Mouse (Mus musculus) limb, embryonic 11.5 days (tissue): Measurements from ENCODE around the gene Irf7. TPM values are rescaled to one million over a fixed set of nuclear protein-coding genes. Genes with fewer than 3 reads are reported as not detected.
A peak's percentile ranks its signal among the peaks of the same experiment; 100 is the strongest.

Source experiments
- ATAC-seq: fragments of 200-750 bp; cut with Nextera tagmentation; 2 replicates; pipeline ENCODE4 v1.8.0; 2017; ENCODE audit warnings: low read depth; ENCODE audit not compliant: insufficient number of reproducible peaks, low FRiP score, low TSS enrichment
- DNase-seq: peaks from one replicate; pipeline ENCODE4 v3.0.0-alpha.2; 2015; ENCODE audit warnings: low spot score
- H3K27ac ChIP-seq: fragments of 300-500 bp; sonication (generic); replicated peaks from 2 replicates; pipeline ENCODE4 v1.5.1; 2014; ENCODE audit warnings: low read depth, mild to moderate bottlenecking, low read length
- H3K27me3 ChIP-seq: fragments of 300-500 bp; sonication (generic); 2 replicates; pipeline ENCODE4 v1.6.1; 2014; ENCODE audit warnings: mild to moderate bottlenecking, low read length, mixed read lengths; ENCODE audit not compliant: control insufficient read depth, insufficient read depth
- H3K36me3 ChIP-seq: fragments of 300-500 bp; sonication (generic); 2 replicates; pipeline ENCODE4 v1.6.1; 2014; ENCODE audit warnings: mild to moderate bottlenecking, low read length, moderate library complexity, mixed read lengths; ENCODE audit not compliant: control insufficient read depth, insufficient read depth
- H3K4me1 ChIP-seq: fragments of 300-500 bp; sonication (generic); 2 replicates; pipeline ENCODE4 v1.6.1; 2014; ENCODE audit warnings: low read length, mixed read lengths; ENCODE audit not compliant: control insufficient read depth, insufficient read depth
- H3K4me2 ChIP-seq: fragments of 300-500 bp; sonication (generic); 2 replicates; pipeline ENCODE4 v1.6.1; 2014; ENCODE audit warnings: low read depth, mild to moderate bottlenecking, moderate library complexity; ENCODE audit not compliant: severe bottlenecking
- H3K4me3 ChIP-seq: fragments of 300-500 bp; sonication (generic); 2 replicates; pipeline ENCODE4 v1.5.1; 2014; ENCODE audit warnings: low read depth, low read length
- H3K9ac ChIP-seq: fragments of 300-500 bp; sonication (generic); 2 replicates; pipeline ENCODE4 v1.6.1; 2014; ENCODE audit warnings: mild to moderate bottlenecking, low read length
- H3K9me3 ChIP-seq: fragments of 300-500 bp; sonication (generic); 2 replicates; pipeline ENCODE4 v1.6.1; 2016; ENCODE audit warnings: low read length; ENCODE audit not compliant: control insufficient read depth
- WGBS: fragments of 180-500 bp; shearing (Covaris S2); extraction: QIAGEN DNeasy Blood & Tissue Kit; methylation state at CpG from one replicate; pipeline ENCODE4 v1.1.7; 2014; 5-methylcytosine and 5-hydroxymethylcytosine counted together
- polyA plus RNA-seq: library from polyadenylated mRNA; unstranded; fragments of >200 nt; fragmentation: Nextera tagmentation; extraction: Ambion mirVana; gene quantifications from 2 replicates; pipeline ENCODE4 v1.2.1, GENCODE M21; 2014

Irf7 gene
- polyA plus RNA-seq, 1 experiment from 2014 or later = 0.59 TPM

DNA sequence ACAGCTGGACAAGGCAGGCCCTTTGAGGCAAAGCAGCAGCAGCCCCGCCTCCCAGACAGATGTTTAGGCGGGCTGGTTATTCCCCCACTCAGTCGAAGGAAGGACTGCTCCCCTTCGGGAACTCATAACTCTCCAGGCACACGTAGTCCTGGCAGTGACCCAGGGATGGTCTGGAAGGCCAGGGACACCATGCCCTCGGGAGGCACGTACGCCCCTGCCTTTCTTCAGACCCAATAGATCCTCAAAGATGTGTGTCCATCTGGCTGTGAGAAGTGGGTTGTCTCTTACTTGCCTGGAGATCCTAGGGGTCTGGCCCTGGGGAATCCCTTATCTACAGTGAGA lies 44.2 kb downstream of the Irf7 start:
- Histone ChIP-seq H3K4me3 (peak overlapping the region; percentile 48), H3K4me2 (peak overlapping the region; percentile 88), H3K9me3 (no peaks in the 10 kb centered on the region), H3K4me1 (peaks cover 12% of the 10 kb centered on the region), H3K36me3 (no peaks in the 10 kb centered on the region; the same call in 1 of the 2 replicates), H3K9ac (peak overlapping the region; percentile 9), H3K27ac (peak overlapping the region; percentile 63), H3K27me3 (no peaks in the 10 kb centered on the region)
- ATAC-seq (no peak), DNase-seq (no peak)
- 12% methylated on average over 8 of the region's 8 CpGs for WGBS

- Histone ChIP-seq H3K4me2 (peak overlapping the region; percentile 88), H3K4me1 (peaks cover 12% of the 10 kb centered on the region), H3K9ac (peak overlapping the region; percentile 56), H3K27me3 (no peaks in the 10 kb centered on the region), H3K4me3 (peak overlapping the region; percentile 48), H3K27ac (peak overlapping the region; percentile 63), H3K36me3 (no peaks in the 10 kb centered on the region; the same call in 1 of the 2 replicates), H3K9me3 (no peaks in the 10 kb centered on the region)
- DNase-seq = peak; percentile 99
- peak; percentile 97 for ATAC-seq
- WGBS = 3% methylated on average over 44 of the region's 44 CpGs
Observed at GRCm38 (mm10) chr7:141221249-141222125, 44.8 kb downstream of the Irf7 start.

DNA sequence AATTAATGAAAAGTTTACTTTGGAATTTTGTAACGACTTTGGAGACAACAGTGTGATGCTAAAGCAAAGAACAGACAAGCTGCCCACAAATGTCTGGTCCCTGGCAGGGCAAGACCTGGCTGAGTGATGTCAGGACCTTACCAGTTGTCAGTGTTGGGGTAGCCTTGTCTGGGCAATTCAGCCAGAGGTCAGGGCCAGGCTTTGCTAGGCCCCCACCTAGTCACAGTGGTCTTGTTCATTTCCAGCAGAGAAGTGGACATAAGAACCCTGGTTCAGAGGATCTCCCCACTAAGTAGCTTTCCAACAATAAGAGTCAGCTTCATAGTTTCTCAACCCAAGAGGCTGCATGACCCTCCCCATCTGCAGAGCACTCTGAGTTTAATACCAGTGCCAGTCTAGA lies 45.9 kb downstream of the Irf7 start:
- Histone ChIP-seq H3K4me3 (no peak overlapping the region; the same call in 1 of the 2 replicates), H3K4me2 (peak overlapping the region; percentile 88; the same call in 1 of the 2 replicates), H3K9ac (no peak overlapping the region), H3K4me1 (peaks cover 12% of the 10 kb centered on the region), H3K9me3 (no peaks in the 10 kb centered on the region), H3K27me3 (no peaks in the 10 kb centered on the region), H3K27ac (no peak overlapping the region), H3K36me3 (no peaks in the 10 kb centered on the region; the same call in 1 of the 2 replicates)
- WGBS = 82% methylated on average over 1 of the region's 1 CpGs
- DNase-seq (no peak), ATAC-seq (no peak)

DNA sequence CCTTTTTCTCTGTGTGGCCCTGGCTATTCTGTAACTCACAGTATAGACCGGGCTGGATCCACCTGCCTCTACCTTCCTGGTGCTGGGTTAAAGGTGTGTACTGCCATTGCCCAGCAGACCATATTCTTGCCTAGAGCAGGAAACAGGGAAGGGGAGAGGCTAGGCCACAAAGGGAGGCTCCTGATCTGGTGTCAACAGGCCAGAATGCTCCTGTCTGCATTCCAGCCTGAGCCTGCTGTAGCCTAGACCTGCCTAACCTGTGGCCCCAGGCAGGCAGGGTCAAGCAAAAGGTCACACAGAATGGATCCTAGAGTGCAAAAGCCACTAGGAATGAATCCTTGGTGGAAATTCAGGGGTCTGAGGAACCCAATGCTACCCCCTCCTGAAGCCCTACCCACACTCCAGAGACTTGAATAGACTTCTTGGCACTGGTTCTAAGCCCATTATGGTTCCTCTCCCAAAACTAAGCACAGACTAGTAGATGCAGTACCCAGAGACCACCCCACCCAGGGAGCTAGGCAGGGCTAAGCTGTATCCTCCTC lies 46.7 kb downstream of the Irf7 start:
- no peak overlapping the region for H3K4me3 ChIP-seq
- H3K9ac ChIP-seq = no peak overlapping the region
- no peak overlapping the region for H3K4me2 ChIP-seq
- H3K36me3 ChIP-seq = no peaks in the 10 kb centered on the region; the same call in 1 of the 2 replicates
- ATAC-seq (no peak), DNase-seq (no peak)
- H3K9me3 ChIP-seq = no peaks in the 10 kb centered on the region
- 95% methylated on average over 1 of the region's 1 CpGs for WGBS
- H3K27ac ChIP-seq = no peak overlapping the region
- no peaks in the 10 kb centered on the region for H3K27me3 ChIP-seq
- H3K4me1 ChIP-seq = peaks cover 16% of the 10 kb centered on the region

- Histone ChIP-seq H3K4me2 (no peak overlapping the region), H3K4me1 (peaks cover 16% of the 10 kb centered on the region), H3K9ac (no peak overlapping the region), H3K27ac (no peak overlapping the region), H3K27me3 (no peaks in the 10 kb centered on the region), H3K9me3 (no peaks in the 10 kb centered on the region), H3K36me3 (no peaks in the 10 kb centered on the region; the same call in 1 of the 2 replicates), H3K4me3 (no peak overlapping the region)
- ATAC-seq = no peak
- WGBS = 87% methylated on average over 5 of the region's 5 CpGs
- no peak for DNase-seq
Observed at GRCm38 (mm10) chr7:141218557-141219133, 47.6 kb downstream of the Irf7 start.

DNA sequence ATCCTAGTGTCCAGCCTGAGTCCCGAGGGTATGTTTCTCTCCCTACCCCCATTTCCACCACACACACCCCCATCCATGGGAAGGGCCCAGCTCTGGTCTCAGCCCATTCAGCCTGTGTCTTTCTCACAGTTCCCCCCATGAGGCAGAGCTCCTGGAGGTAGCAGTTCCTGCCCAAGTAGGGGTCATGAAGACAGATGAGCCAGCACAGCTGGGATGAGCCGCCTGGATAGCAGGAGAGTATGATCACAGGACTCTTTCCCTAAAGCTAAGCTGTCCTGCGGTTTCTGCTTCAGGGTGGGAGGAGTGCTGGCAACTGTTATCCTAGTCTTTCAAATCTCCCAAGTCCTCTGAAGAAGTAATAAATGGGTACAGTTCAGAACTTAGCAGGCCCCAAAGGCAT lies 48.1 kb downstream of the Irf7 start:
- Histone ChIP-seq H3K9me3 (no peaks in the 10 kb centered on the region), H3K4me2 (no peak overlapping the region), H3K4me1 (peaks cover 16% of the 10 kb centered on the region), H3K4me3 (no peak overlapping the region), H3K27ac (no peak overlapping the region), H3K27me3 (no peaks in the 10 kb centered on the region), H3K9ac (no peak overlapping the region), H3K36me3 (no peaks in the 10 kb centered on the region; the same call in 1 of the 2 replicates)
- no peak for ATAC-seq
- WGBS = 84% methylated on average over 3 of the region's 3 CpGs
- DNase-seq = no peak

DNA sequence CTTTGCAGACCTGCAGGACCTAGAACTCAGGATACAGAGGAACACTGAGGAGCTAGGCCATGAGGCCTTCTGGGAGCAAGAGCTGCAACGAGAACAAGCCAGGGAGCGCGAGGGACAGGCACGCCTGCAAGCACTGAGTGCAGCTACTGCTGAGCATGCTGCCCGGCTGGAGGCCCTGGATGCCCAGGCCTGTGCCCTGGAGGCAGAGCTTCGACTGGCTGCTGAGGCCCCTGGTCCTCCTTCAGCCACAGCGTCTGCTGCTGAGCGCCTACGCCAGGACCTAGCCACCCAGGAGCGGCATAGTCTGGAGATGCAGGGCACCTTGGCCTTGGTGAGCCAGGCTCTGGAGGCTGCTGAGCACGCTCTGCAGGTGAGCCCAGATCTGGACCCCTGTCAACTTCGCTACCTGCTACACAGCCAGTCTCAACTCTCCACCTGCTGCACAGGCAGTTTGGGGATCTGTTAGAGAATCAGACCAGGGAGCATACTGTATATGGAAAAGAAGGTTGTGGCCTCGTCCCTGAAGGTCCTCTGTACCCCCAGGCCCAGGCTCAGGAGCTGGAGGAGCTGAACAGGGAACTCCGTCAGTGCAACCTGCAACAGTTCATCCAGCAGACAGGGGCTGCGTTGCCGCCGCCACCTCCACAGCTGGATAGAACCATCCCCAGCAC lies 48.8 kb downstream of the Irf7 start:
- Histone ChIP-seq H3K4me2 (no peak overlapping the region), H3K36me3 (no peaks in the 10 kb centered on the region; the same call in 1 of the 2 replicates), H3K9ac (no peak overlapping the region), H3K27ac (no peak overlapping the region), H3K9me3 (no peaks in the 10 kb centered on the region), H3K4me3 (no peak overlapping the region), H3K27me3 (no peaks in the 10 kb centered on the region), H3K4me1 (peaks cover 14% of the 10 kb centered on the region)
- DNase-seq = no peak
- ATAC-seq = no peak
- 88% methylated on average over 17 of the region's 17 CpGs for whole genome bisulfite sequencing

DNA sequence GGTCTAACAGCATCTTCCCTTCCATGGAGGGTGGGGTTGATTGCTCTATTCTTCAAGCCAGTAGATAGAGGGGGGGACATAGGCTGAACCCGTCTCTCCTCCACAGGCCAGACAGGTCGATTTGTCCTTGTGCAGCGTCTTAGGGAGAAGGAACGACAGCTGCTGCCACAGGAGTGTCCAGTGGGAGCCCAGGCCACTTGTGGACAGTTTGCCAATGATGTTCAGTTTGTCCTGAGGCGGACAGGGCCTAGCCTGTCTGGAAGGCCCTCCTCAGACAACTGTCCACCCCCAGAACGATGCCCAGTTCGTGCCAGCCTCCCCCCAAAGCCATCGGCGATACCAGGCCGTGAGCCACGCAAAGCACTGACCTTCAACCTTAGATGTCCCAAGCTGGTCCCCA lies 49.4 kb downstream of the Irf7 start:
- WGBS = 91% methylated on average over 11 of the region's 11 CpGs

More for the DNA sequence above, 49.4 kb downstream of the Irf7 start:
- Histone ChIP-seq H3K27ac (no peak overlapping the region), H3K4me3 (no peak overlapping the region), H3K4me1 (peaks cover 11% of the 10 kb centered on the region), H3K9ac (no peak overlapping the region; the same call in 1 of the 2 replicates), H3K36me3 (no peaks in the 10 kb centered on the region; the same call in 1 of the 2 replicates), H3K27me3 (no peaks in the 10 kb centered on the region), H3K4me2 (peak overlapping the region; percentile 83; the same call in 1 of the 2 replicates), H3K9me3 (no peaks in the 10 kb centered on the region)
- DNase-seq = no peak
- no peak for ATAC-seq
